Mouse (Mus musculus): Measurements from ENCODE around the gene Mnt.

- TF ChIP-seq GATA1 (IDR thresholded peaks at IDR 0.05; ENCODE audit: borderline replicate concordance, low read length) (no peak), FLI1 (IDR thresholded peaks at IDR 0.05; ENCODE audit: low read length) (no peak)
Observed at GRCm38 (mm10) chr11:74830256-74831161, at the start of gene Mnt.
